Mouse (Mus musculus) activated CD4-positive, CD25-positive, alpha-beta regulatory T cell, adult 4 months (primary cell): ENCODE results near the gene C5ar1. TPM values are rescaled to one million over a fixed set of nuclear protein-coding genes. Genes with fewer than 3 reads are reported as not detected.
A peak's percentile ranks its signal among the peaks of the same experiment; 100 is the strongest.
"Not testable (repeated sequence)": the region's sequence is repeated elsewhere in the genome, so short reads cannot be mapped to it uniquely, and the experiment has no call there.

ENCODE experiments used
- ATAC-seq: one replicate; pipeline ENCODE4 v1.8.0; 2017
- polyA plus RNA-seq, 2 experiments: library from polyadenylated mRNA; unstranded; fragments of 100-300 nt; shearing (Covaris generic); gene quantifications; one replicate each; pipeline ENCODE4 v1.2.1; 2017

C5ar1 gene
- polyA plus RNA-seq, 2 experiments from 2014 or later = not detected

DNA sequence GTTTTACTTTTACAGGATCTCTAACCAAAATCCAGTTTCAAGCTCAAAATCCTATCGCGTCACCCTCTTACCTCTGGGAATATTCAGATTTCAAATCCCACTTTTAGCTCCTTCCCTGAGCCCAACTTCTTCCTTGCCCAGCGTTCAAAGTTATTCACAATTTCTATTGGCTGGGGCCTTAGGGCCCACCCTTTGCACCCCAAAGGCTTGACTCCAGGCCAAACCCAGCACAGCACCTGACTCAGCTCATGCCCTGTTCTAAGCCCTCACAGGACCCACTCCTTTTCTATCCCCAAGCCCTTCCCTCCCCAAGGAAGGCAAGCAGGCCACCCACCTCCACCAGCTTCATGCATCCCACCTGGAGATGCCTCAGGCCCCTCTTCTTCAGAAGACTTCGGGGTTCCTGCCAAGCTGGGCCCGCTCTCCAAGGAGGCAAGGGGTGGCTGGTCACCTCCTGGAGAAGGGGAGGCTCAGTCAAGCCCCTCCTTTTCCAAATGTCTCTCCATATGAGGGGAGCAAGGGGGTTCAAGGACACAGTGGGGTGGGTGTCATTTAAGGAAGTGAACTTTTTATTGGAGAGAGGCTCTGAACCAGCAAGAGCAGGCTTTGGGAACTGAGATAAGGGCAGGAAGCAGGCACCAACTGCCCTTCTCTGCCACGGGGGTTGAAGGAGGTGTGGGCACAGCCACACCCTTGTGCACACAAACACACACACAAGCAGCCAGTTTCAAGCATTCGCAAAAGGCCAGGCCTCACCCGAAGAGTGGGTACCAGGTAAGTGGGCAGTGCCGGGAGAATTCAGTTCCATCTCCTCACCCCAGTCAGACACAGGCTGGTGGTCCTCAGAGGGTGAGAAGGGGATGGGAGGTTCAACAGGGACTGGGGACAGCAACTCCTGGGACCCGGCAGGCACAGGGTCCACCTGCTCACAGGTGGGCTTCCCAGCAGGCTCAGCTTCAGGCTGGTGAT lies 15.9 kb upstream of the C5ar1 start:
- no peak for ATAC-seq

DNA sequence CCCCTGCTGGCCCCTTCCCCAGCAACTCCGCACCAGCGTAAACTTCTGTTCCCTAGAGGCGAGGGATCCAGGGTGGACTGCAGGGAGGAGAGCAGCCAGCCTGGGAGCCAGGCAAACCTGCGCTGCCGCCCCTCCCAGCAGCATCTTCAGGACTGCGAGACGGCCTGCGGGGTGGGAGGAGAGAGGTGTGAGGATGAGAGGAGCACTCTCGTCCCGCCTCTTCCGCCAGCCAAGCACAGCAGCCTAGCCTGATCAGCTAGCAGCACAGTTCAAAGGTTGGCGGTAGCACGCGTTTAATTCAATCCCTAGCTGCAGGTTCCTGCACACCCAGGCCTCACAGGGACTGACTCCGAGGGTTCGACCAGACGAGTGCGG lies 14.4 kb upstream of the C5ar1 start:
- peak; percentile 86 for ATAC-seq

GRCm38 (mm10) chr7:16273081-16273765 lies 13.9 kb upstream of the C5ar1 start, which contains the start of gene Inafm1:
Gene Inafm1 (minus strand): TSS chr7:16273617.
- peak; percentile 65 for ATAC-seq

GRCm38 (mm10) chr7:16272681-16273080 lies 13.3 kb upstream of the C5ar1 start:
- ATAC-seq = peak; percentile 55

DNA sequence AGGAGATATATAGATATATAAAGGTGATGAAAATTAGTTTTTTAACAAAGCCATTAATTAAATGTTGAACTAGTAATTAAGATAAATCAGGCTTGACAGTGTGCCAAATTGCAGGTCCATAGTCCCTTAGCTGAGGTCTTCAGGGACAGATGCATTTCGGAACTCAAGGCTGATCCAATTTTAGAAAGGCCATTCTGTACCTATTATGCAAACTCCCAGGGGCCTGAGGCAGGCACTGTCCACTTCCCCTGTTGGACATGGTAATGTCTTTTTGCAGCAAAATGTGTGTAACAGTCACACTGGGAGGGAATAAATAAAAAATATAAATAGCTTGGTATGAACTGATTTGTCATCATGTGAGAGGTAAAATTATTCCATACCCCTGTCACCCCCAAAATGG lies 11.8 kb upstream of the C5ar1 start:
- no peak for ATAC-seq

DNA sequence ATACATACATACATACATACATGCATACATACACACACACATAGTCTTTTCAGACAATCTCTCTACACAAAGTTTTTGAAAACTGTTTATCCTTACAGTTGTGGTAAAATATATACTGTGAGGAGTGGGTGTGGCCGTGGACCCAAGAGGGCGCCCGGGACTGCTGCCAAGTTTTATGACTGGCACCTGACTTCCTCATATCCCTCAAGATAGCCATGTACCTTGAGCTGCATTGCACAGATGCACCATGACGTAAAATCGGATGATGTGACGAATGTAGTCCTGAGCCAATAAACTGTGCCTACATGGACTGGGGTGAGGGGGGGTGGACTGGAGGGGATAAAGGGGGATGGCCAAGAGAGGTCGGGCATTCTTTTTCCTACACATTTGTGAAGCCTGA lies 7.3 kb upstream of the C5ar1 start:
- not testable (repeated sequence) for ATAC-seq

DNA sequence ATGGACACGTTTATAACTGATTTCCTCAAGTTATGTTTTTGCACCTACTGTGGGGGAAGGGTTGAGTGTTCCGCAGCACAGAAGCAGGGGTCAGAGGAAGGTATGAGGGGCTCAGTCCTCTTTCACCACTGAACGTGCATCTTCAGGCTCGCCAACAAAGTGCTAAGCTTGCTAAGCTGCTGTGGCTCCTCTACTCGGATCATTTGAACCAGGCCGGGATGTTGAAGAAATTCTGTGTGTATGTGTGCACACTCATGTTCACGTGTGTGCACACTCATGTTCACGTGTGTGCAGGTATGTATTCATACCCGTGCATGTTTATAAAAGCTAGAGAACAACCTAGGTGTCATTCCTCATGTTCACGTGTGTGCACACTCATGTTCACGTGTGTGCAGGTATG lies 6.5 kb upstream of the C5ar1 start:
- no peak for ATAC-seq

DNA sequence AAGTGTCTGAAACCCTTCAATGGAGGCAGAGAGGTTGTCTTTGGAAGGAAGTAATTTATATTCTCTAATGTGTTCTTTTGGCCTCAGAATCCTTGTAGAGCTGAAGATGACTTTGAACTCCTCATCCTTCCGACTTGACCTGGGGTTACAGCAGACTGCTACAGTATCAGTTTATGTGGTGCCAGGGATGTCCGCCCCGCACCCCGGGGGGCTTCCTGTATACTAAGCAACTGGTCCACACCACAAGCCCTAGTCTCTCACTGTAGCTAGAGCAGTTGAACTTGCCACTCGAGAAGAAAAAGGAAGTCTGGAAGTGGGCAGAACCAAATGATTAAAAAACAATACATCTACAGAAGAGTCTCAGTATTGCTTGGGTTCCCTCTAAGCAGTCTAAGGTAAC lies 4.5 kb upstream of the C5ar1 start:
- ATAC-seq = no peak

- ATAC-seq = peak; percentile 68
These were observed 3.9 kb upstream of the C5ar1 start for GRCm38 (mm10) chr7:16263015-16263787.

- no peak for ATAC-seq
These were observed 1.8 kb upstream of the C5ar1 start for GRCm38 (mm10) chr7:16261097-16261496.

- ATAC-seq = no peak
These were observed 1.5 kb downstream of the C5ar1 start for GRCm38 (mm10) chr7:16257830-16258229.

- not testable (repeated sequence) for ATAC-seq
These were observed 3.4 kb downstream of the C5ar1 start for GRCm38 (mm10) chr7:16255963-16256362.

DNA sequence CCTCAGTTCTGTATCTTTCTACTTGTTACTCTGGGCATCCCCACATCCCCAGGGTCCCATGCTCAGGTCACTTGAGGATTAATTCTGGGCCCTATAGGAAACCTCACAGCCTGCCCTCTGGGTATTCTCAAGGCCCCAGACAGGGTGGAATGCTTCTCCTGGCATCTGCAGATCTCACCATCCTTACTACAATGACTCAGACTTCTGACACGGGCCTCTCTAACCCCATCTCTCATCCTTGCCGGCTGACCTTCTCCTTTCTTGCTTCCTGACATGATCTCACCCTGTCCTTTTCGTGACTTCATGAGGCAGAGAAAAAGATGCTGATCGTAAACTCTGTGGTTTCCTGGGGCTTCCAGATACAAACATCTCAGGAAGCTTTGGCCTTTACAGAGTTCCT lies 5.1 kb downstream of the C5ar1 start:
- ATAC-seq = no peak

- ATAC-seq = no peak
These were observed 8.7 kb downstream of the C5ar1 start for GRCm38 (mm10) chr7:16250687-16251086.

DNA sequence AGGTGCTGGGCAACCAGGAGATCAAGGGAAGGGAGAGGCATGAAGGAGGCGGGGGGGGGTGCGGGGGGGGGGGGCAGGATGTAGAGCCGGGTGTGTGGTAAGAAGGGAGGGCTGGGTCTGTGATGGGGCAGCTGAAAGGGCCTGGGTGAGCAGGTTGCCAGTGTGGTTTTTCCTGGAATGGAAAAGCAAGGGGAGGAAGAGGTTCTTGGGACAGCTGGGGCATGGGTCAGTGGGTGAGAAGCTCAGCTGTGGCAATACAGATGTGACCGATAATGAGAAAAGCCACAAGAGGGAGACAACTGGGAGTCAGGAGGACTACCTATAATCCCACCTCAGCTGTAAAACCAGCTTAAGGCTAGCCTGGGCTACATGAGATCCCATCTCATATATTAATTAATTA lies 13.4 kb downstream of the C5ar1 start:
- ATAC-seq = no peak

DNA sequence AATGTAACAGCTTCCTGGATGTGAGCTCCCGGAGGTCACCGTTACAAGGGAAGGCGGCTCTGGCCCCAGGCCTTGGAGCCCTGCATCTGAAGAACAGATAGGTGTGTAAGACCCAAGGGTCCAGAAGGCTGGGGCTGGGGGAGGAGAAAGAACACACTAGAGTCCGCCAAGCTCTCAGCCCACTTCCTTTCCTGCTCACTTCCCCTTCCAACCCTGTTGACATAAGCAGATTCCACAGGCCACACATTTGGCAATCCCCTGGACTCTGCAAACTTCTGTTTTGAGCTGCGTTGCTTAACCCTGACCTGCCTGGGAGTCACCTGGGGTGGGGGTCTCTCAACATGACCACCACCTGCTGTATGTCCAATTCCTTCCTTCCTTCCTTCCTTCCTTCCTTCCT lies 15.3 kb downstream of the C5ar1 start, which contains the start of gene C5ar2:
Gene C5ar2 (minus strand): TSS at position 88 of the 400 bp plus-strand sequence.
- ATAC-seq = no peak

DNA sequence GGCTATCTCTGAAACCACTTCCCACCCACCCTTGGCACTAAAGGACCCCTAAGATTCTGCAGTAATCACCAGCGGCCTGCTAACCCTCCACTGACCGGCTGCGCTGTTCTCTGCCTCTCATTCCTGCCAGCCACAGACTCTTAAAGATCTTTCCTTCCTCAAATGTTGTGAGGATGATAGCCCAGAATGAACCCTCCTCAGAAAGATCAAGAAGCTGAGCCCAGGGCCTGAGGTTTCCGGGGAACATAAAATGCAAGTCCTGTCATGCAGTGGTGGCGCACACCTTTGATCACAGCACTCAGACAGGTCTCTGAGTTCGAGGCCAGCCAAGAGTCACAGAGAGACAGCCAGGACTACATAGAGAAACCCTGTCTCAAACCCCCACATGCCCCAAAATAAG lies 17.1 kb downstream of the C5ar1 start:
- no peak for ATAC-seq

DNA sequence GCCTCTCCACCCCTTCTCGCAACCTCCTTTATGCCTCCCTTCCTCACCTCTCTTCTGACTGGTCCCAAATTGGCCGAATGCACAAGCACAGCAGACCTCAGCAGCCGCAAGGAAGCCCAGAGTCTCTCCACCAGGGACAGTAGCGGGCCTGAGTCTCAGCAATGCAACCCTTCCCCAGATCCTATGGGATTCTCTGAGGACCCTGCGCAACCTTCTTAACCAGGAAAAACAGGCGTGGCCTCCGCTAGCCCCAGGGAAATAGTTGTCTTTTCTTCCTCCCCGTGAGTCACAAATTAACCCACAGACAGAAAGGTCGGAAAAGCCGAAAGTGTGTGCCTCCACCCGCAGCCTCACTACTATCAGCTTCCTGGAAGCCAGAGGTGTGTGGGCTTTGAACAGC lies 17.6 kb downstream of the C5ar1 start:
- no peak for ATAC-seq

- ATAC-seq = no peak
These were observed 18.4 kb downstream of the C5ar1 start for GRCm38 (mm10) chr7:16240978-16241303.

DNA sequence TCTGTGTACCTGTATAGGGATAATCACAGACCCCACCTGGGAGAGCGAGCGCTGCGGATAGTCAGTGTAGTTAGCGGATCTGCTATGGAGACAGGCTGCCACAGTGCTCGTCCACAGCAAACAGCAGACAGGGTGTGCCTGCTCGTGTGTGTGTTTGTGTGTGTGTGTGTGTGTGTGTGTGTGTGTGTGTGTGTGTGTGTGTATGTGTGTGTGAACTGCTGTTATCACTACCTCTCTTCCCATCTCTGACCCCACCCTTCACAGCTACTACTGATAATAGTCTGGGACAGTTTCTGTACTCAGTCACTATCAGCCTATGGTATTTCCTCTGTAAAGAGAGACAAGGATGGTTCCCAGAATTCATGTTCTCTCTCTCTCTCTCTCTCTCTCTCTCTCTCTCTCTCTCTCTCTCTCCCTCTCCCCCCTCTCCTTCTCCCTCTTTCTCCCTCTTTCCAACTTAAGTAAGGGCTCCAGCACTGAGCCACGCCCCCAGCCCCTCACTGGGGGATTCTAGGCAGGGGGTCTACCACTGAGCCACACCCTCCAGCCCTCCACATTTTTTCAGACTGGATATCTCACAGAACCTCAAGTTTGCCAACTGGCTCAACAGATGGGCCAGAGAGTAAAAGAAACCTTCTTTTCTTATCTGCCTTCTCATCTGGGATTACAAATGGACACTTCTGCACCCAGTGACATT lies 18.9 kb downstream of the C5ar1 start:
- no peak for ATAC-seq

DNA sequence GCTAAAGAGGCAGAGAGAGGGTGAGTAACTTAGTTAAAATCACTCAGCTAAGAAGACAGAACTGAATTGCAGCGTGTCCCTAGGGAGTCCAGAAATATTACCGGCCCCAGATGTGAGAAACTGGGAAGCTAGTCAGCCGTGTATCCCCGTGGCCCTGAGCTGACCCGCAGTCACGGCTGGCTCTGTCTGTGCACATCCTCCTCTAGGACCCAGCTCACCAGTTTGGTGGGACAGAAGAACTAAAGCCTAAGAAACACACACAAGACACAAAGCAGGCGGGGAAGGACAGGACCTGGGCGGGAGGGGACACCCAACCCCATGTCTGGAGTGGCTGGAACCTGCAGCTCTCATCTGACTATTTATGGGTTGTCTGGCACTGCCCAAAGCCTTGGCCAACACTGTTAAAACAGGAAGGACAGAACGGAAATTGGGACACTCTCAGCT lies 19.8 kb downstream of the C5ar1 start:
- no peak for ATAC-seq

- no peak for ATAC-seq
These were observed 29.5 kb downstream of the C5ar1 start for GRCm38 (mm10) chr7:16229869-16230268.
